Mouse (Mus musculus) olfactory bulb, adult 2 months (tissue): Measurements from ENCODE around the gene Stil. TPM values are rescaled to one million over a fixed set of nuclear protein-coding genes. Genes with fewer than 3 reads are reported as not detected.
A peak's percentile ranks its signal among the peaks of the same experiment; 100 is the strongest.

ENCODE experiments used
- H3K27ac ChIP-seq: fragments of 200-500 bp; 2 replicates; pipeline ENCODE4 v1.5.1; 2012; ENCODE audit warnings: low read depth, low read length; ENCODE audit not compliant: insufficient read depth
- H3K4me1 ChIP-seq: fragments of 200-500 bp; 2 replicates; pipeline ENCODE4 v1.6.1; 2012; ENCODE audit warnings: low read length; ENCODE audit not compliant: control insufficient read depth, insufficient read depth
- H3K4me3 ChIP-seq: fragments of 200-500 bp; 2 replicates; pipeline ENCODE4 v1.5.1; 2012; ENCODE audit warnings: mild to moderate bottlenecking, low read depth, low read length, moderate library complexity; ENCODE audit not compliant: insufficient read depth
- CTCF ChIP-seq: fragments of 200-500 bp; IDR thresholded peaks from 2 replicates; pipeline ENCODE4 v1.5.1; 2012; ENCODE audit warnings: low read depth, mild to moderate bottlenecking, low read length, moderate library complexity; ENCODE audit not compliant: insufficient read depth
- POLR2A ChIP-seq: fragments of 200-500 bp; IDR thresholded peaks from 2 replicates; pipeline ENCODE4 v1.6.1; 2012; ENCODE audit warnings: mild to moderate bottlenecking, low read depth, low read length, moderate library complexity; ENCODE audit not compliant: insufficient read depth
- WGBS: fragments of 180-500 bp; shearing (Covaris S2); methylation state at CpG from one replicate; pipeline ENCODE4 v1.1.7; 2018; 5-methylcytosine and 5-hydroxymethylcytosine counted together
- polyA plus RNA-seq: library from polyadenylated mRNA; stranded (reverse); fragments of >200 nt; gene quantifications from 2 replicates; pipeline ENCODE4 v1.2.4, GENCODE M21; 2012; ENCODE audit warnings: low replicate concordance; ENCODE audit not compliant: missing spikeins, insufficient read depth, insufficient read length

Gene Stil
- polyA plus RNA-seq, 1 experiment = not detected

GRCm38 (mm10) chr4:115056371-115056920 lies 56.5 kb downstream of the Stil start, which contains the start of gene Tal1:
Gene Tal1 (plus strand): TSS chr4:115056426.
- 2% methylated on average over 60 of the region's 60 CpGs for WGBS
- Histone ChIP-seq H3K4me1 (peaks cover 8% of the 10 kb centered on the region), H3K4me3 (peak within 1 kb of the TSS; percentile 22), H3K27ac (0 out of 2 replicates have a peak within 1 kb of the TSS, but pooled peaks have one; percentile 8)
- TF ChIP-seq POLR2A = no peak
- TF ChIP-seq CTCF = no peak

DNA sequence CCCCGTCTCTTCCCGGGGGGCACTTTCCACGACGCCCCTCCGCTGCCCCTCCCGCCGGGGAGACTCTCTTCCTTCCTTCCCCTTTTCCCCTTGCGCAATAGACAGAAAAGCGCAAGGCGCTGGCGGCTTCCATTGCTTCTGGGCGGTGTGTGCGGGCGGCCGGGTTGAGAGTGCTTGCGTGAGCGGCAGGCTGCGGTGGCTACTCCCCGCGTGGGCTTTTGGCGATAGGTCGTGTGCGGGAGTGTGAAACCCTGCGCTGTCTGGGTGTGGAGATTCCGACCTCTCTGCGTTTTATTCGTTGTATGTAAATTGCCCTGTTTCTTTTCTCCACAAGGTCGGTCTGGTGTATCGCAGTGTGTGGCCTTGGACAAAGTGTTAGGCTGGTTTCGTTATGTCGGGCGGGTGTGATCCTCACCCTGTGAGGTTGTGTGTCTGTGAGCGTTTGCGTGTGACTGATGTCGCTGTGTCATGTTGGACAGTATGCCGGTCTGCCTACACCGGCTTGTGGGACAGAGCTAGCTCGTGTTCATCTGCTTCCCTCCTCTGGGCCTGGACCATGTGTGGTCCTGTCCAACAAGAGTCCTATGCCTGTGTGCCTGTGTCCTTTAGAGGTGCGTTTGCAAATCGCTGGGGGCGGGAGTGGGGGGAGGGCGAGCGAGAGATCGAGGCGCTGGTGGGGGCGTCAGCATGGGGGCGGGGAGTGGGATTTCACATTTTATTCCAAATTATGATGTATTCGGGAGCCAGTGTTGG lies 57.1 kb downstream of the Stil start:
- TF ChIP-seq POLR2A (no peak), CTCF (no peak)
- Histone ChIP-seq H3K27ac (0 out of 2 replicates have a peak overlapping the region, but pooled peaks have one; percentile 8), H3K4me1 (peaks cover 8% of the 10 kb centered on the region), H3K4me3 (peak overlapping the region; percentile 22)
- whole genome bisulfite sequencing = 2% methylated on average over 48 of the region's 48 CpGs

- Histone ChIP-seq H3K4me3 (peak overlapping the region; percentile 10), H3K27ac (no peak overlapping the region), H3K4me1 (peaks cover 8% of the 10 kb centered on the region)
- TF ChIP-seq POLR2A (no peak), CTCF (no peak)
- WGBS = 2% methylated on average over 33 of the region's 33 CpGs
Observed at GRCm38 (mm10) chr4:115057674-115058316, 57.8 kb downstream of the Stil start.

GRCm38 (mm10) chr4:115058317-115058761 lies 58.4 kb downstream of the Stil start:
- 3% methylated on average over 20 of the region's 20 CpGs for WGBS
- no peak overlapping the region for H3K4me3 ChIP-seq
- TF ChIP-seq POLR2A = no peak
- no peak for TF ChIP-seq CTCF
- H3K4me1 ChIP-seq = peaks cover 14% of the 10 kb centered on the region
- H3K27ac ChIP-seq = no peak overlapping the region

- TF ChIP-seq POLR2A (no peak), CTCF (no peak)
- 7% methylated on average over 23 of the region's 23 CpGs for WGBS
- H3K4me3 ChIP-seq = no peak overlapping the region
- H3K4me1 ChIP-seq = peaks cover 17% of the 10 kb centered on the region
- no peak overlapping the region for H3K27ac ChIP-seq
Observed at GRCm38 (mm10) chr4:115058871-115059590, 59.1 kb downstream of the Stil start.

DNA sequence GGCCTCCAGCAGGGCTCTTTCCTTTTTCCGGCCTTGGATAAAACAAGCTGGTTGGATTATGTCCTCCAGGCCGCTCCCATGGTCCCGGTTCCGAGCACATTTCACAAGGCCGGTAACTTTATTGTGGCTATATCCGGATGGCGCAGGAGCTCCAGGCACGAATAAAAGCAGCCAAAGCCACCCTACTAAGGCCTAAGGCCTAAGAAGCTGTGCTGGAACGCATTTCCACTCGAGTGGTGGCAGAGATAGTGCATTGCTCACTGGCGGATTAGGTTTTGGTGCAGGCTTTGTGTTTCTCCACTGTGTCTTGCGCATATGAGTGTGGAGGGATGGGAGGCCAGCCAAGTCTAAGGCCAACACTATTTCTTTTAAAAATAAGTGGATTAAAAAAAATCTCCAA lies 59.9 kb downstream of the Stil start:
- WGBS = 31% methylated on average over 12 of the region's 12 CpGs
- TF ChIP-seq CTCF (no peak), POLR2A (no peak)
- Histone ChIP-seq H3K4me1 (peaks cover 17% of the 10 kb centered on the region), H3K4me3 (no peak overlapping the region), H3K27ac (no peak overlapping the region)

GRCm38 (mm10) chr4:115060753-115061152 lies 60.8 kb downstream of the Stil start:
- no peak overlapping the region for H3K4me3 ChIP-seq
- H3K27ac ChIP-seq = no peak overlapping the region
- TF ChIP-seq CTCF (no peak), POLR2A (no peak)

GRCm38 (mm10) chr4:115062540-115062874 lies 62.5 kb downstream of the Stil start:
- H3K27ac ChIP-seq = no peak overlapping the region
- H3K4me1 ChIP-seq = peaks cover 9% of the 10 kb centered on the region
- no peak overlapping the region for H3K4me3 ChIP-seq
- no peak for TF ChIP-seq CTCF
- WGBS = 6% methylated on average over 9 of the region's 9 CpGs

More at GRCm38 (mm10) chr4:115060753-115061152, 60.8 kb downstream of the Stil start:
- 32% methylated on average over 3 of the region's 3 CpGs for WGBS
- H3K4me1 ChIP-seq = peaks cover 17% of the 10 kb centered on the region

GRCm38 (mm10) chr4:115062875-115063517 lies 63.0 kb downstream of the Stil start:
- WGBS = under 1% methylated on average over 58 of the region's 58 CpGs
- TF ChIP-seq CTCF (no peak), POLR2A (no peak)
- peak overlapping the region; percentile 40 for H3K4me3 ChIP-seq
- no peak overlapping the region for H3K27ac ChIP-seq
- H3K4me1 ChIP-seq = peaks cover 9% of the 10 kb centered on the region
